Mouse (Mus musculus): ENCODE data around the gene Gtf2ird1.

DNA sequence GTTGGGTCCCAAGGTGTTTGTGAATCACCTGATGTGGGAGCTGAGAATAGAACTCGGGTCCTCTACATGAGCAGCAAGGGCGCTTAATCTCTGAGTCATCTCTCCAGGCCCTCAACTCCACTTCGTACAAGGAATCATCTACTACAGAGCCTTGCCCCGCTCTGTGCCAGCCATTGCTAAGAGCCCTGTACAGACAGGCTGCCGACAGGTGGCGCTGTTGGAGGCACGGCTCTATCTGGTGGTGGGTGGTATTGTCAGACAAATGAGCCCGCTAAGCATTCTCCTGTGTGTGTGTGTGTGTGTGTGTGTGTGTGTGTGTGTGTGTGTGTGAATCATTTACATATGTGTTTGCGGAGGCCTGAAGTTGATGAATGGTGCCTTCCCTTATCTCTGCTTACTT is 111.1 kb downstream of the Gtf2ird1 start:
- peak; percentile 86 for TF ChIP-seq CTCF (IDR thresholded peaks at IDR 0.05; ENCODE audit: low read depth, low read length)
- TF ChIP-seq POLR2A (IDR thresholded peaks at IDR 0.05; ENCODE audit: insufficient read depth, low read length), result no peak
- TF ChIP-seq EP300 (IDR thresholded peaks at IDR 0.05; ENCODE audit: insufficient read depth, low read depth, low read length), result no peak

Measured in ES-Bruce4 (cell line).